Mouse (Mus musculus) left cerebral cortex, adult 11 months (tissue): ENCODE results near the gene Cbx5.
"Not testable (repeated sequence)": the region's sequence is repeated elsewhere in the genome, so short reads cannot be mapped to it uniquely, and the experiment has no call there.

ENCODE experiments used
- DNase-seq: peaks from one replicate; pipeline ENCODE4 v3.0.0; 2022; ENCODE audit warnings: low spot score

Cbx5 gene

DNA sequence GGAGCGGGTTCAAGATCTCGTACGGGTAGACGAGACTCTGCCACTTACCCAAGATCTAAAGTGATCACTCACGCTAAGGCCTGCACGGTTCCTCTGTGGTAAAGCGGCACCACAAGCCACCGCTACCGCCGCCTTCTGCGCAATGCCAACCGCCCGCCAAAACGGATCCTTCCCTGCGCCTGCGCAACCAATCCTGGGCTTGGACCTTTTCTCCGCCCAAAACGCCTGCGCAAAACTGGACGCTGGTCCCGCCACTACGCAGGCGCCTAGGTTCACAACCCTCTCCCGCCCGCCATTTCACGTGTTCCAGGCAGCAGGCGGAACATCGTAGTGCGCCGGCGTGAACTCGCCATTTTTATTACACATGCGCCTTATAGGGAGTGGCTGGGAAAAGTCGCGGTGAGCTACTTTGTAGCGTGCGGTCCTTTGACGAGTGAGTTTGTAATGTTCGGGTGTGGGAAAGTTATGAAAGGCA is at the start of gene Cbx5:
TSS of gene Cbx5 (minus strand) at position 132 of the 475 bp plus-strand sequence.
- peak; percentile 98 for DNase-seq

GRCm38 (mm10) chr15:103285778-103286417 is 46.3 kb upstream of the Cbx5 start:
- no peak for DNase-seq

- DNase-seq = no peak
Observed at GRCm38 (mm10) chr15:103284647-103285046, 45.0 kb upstream of the Cbx5 start.

DNA sequence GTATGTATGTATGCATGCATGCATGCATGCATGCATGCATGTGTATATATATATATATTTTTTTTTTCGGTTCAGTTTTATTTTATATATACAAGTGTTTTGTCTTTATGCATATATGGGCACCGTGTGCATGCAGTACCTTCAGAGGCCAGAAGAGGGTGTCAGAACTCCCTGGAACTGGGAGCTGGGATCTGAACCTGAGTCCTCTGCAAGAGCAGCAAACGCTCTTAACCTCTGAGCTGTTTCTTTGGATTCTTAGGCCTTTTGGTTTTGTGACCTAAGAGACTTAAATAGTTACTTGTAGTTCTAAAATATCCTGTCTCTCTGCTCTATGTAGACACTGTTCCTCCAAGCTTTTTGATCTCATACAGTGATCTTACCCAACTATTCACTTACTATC is 44.5 kb upstream of the Cbx5 start:
- no peak for DNase-seq

DNA sequence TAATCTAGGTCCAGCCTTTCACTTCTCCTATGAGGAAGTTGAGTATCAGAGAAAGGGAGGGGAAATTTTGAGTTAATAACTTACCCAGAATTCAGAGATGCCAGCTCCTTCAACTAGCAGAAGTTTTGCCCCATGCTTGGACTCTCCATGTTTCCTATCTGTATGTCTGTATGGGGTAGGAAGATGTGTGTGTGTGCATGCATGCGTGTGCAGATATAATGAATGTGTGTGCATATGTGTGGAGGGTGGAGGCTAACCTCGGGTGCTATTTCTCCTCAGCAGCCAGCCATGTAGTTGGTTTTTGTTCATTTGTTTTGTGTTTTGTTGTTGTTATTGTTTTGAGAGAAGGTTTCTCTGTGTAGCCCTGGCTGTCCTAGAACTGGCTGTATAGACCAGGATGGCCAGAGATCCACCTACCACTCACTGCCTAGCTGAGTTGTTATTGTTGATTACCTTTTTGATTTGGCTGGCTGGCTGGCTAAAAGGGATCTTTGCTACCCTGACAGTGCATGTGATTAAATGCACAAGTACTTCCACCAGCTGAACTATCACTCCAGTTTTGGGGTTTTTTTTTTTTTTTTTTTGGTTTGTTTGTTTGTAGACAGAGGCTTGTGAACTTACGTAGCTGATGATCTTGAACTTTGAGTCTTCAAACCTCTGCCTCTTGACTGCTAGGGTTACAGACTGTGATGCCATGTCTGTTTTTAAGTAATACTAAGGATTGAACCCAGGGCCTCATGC is 42.0 kb upstream of the Cbx5 start:
- DNase-seq = no peak

DNA sequence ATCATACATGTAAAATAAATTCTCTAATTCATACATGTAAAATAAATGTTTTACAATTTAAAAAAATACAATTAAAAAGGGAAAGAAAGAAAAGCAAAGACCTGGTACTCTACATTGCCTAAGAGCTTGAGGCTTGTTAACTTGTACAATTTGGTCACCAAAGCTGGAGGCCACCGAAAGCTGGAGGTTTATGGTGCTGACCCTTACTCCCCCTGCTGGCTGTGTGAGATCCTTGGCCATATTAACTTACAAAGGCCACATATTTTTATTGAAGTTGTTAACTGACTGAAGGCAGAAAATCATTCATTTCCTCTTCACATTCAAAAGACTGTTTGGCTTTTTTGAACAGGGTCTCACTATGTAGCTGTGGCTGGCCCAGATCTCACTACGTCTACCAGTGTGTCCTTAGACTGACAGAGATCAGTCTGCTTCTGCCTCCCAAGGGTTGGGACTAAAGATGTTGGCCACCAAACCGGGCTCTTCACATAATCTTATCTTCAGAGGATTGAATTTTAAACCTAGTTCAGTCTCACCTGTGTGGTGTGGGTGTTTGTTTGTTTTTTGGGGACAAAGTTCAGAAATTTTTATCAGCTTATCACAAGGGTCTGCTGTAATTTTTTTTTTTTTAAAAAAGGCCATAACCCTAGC is 41.3 kb upstream of the Cbx5 start:
- DNase-seq = no peak

GRCm38 (mm10) chr15:103279750-103280149 is 40.1 kb upstream of the Cbx5 start:
- DNase-seq = no peak

DNA sequence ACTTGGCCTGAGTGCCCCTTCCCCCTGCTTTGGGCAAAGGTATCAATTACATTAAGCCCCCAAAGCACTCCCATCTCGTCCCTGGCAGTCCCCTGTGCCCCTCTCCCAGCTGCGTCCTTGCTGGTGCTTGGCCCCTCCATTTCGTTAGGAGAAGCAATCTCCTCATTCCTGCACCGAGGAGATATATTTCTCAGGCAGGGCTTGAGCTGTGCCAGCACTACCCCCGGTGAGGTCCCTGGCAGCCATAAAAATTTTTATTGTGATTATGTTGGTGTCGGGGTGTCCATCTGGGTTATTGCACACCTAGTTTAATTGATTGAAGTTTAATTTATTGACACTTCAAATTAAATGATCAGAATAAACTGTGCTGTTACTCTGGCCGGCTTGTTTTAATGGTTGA is 38.3 kb upstream of the Cbx5 start:
- no peak for DNase-seq

DNA sequence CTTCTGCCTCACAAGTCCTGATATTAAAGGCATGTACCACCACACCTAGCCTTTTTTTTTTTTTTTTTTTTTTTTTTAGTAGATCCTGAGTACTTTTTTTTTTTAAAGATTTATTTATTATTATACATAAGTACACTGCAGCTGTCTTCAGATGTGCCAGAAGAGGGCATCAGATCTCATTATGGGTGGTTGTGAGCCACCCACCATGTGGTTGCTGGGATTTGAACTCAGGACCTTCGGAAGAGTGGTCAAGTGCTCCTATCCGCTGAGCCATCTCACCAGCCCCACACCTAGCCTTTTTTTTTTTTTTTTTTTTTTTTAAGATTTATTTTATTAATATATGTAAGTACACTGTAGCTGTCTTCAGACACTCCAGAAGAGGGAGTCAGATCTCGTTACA is 36.3 kb upstream of the Cbx5 start:
- not testable (repeated sequence) for DNase-seq

- peak; percentile 97 for DNase-seq
Observed at GRCm38 (mm10) chr15:103272419-103273279, 33.0 kb upstream of the Cbx5 start, which contains the start of gene Copz1. Gene Copz1 (plus strand): TSS chr15:103272714.

GRCm38 (mm10) chr15:103268903-103269302 is 29.3 kb upstream of the Cbx5 start:
- DNase-seq = no peak

DNA sequence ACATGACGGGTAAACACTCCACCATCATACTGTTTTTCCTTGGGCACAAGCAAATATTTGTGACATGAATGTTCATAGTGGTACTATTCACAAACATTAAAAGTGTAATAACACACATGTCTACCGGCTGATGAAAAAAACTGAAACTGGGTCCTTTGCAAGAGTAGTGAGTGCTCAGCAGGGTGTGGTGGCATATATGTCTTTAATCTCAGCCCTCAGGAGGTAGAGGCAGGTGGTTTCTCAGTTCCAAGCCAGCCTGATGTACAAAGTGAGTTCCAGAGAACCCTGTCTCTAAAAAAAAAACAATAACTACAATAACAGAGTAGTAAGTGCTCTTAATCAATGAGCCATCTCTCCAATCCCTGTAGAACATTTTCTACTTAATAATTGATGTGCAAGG is 25.2 kb upstream of the Cbx5 start:
- DNase-seq = no peak

DNA sequence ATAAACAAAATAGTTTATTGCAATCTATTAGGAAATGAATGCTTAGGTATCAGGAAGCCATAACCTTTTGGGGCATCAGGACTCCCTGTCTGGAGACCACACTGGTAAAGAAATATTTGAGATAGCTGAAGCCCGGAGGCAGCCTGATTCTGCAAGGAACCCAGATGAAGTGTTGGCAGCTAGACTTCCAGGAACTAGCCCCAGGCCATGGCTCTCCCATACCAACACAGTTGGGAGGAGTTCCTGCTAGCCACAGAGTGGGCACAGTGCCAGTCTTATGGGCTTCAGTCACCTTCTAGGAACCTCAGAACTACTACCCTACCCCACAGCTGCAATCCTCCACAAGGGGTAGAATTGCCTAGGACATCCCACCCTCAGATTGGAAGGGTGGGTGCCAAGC is 20.4 kb upstream of the Cbx5 start:
- DNase-seq = no peak

- no peak for DNase-seq
Observed at GRCm38 (mm10) chr15:103259162-103259561, 19.5 kb upstream of the Cbx5 start.

DNA sequence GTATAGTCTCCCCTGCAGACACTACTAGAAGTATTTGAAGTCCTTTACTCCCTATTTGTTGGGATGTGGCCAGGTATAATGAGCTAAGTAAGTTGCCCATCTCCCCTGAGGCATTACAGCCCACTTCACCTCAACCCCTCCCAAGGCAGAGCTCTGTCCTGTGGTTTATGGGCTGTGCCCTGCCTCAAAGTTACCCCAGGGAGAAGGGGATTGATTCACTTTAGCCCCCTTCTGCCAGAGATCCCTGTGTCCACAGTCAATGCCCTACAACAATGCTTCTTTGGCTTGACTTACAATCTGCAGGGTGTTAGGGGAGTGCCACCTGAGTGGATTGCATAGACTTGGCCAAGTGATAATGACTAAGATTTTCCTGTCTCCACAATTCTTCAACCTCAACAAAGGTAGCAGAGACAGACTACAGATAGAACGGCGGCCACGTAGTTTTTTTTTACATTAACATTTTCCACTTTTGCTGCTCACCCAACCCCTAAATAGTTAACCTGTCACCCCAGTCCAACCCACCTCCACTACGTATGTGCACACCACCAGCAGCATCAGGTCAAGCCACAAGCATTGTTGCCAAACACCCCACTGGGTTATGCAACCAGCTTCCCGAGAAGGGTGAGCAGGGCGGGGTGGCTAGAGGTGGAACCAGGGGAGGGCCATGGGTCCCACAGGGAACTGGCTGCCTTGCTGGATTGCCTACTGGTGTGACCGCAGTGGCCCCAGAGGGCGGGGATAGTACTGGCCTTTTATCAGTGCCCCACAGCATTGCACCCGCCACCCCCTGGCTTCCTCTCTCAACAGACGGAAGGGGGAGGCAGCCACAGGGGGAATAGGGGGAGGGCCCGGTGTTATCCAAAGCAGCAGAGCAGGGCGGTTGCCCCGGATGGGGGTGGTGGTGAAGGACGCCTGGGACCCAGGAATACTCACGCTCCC is 18.4 kb upstream of the Cbx5 start, which contains the start of gene Nfe2:
TSS of gene Nfe2 (minus strand) at position 614 of the 939 bp plus-strand sequence.
- DNase-seq = no peak

DNA sequence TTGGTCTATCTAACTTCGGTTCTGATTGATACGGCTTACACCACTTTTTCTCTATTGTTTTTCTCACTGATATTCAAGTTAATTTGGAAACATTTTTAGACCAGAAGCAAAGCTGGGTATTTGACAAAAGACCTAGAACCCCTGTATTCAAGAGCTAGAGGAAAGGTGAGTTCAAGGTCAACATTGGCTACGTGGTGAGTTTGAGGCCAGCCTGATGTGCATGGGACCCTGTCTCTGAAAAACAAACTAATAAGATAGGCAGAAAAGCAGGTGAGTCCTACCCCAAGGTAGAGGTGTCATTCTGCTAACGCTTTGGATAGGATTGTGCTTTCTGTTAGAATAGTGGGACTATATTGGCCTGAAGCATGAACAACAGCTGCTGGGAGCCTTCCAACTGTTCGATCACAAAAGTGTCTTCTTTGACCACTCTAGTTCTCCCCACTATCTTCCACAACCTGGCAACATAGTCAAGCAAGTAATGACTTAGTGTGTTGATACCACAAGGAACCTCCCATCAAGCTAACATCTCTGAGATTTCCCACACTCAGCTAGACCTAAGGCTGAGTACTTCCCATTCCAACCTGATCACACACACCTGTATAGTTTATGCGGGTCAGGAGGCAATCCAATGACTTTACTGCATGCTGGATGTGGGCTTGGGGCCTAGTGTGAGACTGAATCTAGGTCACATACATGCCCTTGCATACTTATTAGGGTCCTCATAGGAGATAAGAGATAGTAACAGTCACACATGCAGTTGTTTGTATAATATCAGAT is 16.8 kb upstream of the Cbx5 start:
- DNase-seq = no peak

DNA sequence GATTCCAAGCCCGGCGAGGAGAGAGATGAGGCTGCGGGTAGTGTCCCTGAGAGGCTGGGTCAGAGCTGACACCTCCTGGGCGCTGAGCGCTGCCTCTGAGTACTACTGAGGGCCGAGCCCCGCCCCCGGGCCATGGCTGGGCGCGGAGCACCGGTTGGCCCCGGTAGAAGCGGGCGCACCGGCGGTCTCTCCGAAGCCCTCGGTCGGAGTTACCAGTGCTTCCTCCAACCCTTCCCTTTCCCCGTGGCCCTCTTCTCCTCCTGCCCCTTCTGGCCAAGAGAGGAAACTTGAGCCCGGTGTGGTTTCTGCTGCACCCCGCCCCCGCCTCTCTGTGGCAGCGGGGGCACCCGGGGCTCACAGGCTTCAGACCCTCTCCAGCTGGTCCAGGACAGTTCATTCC is 15.6 kb upstream of the Cbx5 start:
- no peak for DNase-seq

DNA sequence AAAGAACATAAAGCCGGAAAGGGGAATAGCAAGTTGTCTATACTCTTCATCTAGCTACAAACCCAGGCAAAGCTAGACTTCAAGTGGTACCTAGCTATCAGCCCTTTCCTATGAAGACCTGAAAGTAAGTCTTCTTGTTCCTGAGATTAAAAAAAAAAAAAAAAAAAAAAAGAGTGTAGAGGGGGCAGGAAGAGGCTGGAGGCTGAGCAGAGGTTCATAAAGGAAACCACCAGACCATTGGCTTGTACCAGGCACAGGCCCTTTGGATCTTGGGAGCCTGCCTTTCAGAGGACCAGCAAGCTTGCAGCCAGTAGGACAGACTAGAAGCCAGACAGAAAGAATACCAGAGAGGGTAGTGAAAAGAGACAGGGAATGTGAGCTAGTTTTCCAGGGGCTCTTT is 13.7 kb upstream of the Cbx5 start:
- DNase-seq = no peak

- DNase-seq = no peak
Observed at GRCm38 (mm10) chr15:103252660-103253059, 13.0 kb upstream of the Cbx5 start.

DNA sequence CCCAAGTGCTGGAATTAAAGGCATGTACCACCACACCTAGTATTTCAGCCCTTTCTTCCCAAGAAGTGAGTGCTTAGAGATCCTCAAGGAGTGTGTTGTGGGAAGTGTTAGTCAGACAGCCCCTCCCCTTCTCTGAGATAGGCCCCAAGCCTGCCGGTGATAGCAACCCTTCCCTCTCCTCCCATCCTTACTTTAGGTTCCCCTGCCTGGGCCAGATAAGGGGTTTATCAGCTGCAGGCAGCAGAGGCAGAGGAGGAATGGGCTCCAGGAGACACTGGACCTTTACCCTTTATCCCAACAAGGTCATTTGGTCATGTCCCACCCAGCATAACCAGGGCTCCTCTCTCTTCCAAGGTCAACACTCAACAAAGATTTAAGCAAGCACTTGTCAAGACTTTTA is 12.0 kb upstream of the Cbx5 start:
- DNase-seq = no peak
